Mouse (Mus musculus): Measurements from ENCODE around the gene Trip6. TPM values are rescaled to one million over a fixed set of nuclear protein-coding genes. Genes with fewer than 3 reads are reported as not detected.

Gene Trip6
- total and polyA plus RNA-seq, 3 experiments = 0.58 to 2.1 TPM; not detected in 1

DNA sequence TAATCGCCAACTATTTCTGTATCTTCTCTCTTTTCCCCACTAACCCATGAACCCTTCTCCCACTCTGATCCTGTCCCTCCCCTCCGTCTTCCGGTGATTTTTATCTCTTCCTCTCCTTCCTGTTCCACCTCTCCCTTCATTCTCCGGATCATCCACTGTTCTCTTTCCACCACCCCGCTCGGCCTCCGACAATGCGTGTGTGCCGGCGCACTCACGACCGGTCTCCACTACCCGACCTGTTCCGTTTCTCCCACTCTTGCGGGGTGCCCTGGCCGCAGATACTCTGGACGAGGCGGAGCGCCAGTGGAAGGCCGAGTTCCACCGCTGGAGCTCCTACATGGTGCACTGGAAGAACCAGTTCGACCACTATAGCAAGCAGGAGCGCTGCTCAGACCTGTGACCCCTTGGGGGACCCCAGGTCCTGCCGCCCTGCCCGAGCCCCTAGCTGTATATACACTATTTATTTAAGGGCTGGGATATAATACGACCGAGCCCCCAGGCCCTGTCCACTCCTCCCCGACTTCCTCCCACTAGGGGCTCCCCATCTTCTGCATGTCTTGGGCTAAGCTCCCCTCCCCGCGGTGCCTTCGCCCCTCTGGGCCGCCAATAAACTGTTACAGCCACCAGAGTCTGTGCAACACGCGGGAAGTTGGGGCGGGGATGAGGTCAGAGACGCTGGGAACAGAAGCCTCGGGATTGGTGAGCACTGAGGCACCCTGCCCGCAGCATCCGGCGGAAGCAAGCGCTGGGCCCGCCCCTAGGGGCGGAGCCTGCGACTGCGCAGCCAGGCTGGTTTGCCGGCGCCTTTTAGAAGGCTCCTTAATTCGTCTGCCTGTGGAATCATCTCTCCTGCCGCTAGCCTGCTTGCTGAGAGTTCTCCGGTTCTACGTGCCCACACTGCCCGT is 20.1 kb downstream of the Trip6 start, which contains the start of gene Ufsp1 (continued):
- peak; percentile 97 for TF ChIP-seq CHD1 (IDR thresholded peaks at IDR 0.05; ENCODE audit: low read depth, low read length)

- H3K4me1 ChIP-seq (ENCODE audit: control insufficient read depth in 1 of 2, insufficient read depth in 2 of 2, low read length in 2 of 2) = peaks cover 4 to 27% of the 10 kb centered on the region in 2 experiments
- peak; percentile 79 for DNase-seq (ENCODE audit: low read depth, low spot score)
- TF ChIP-seq NRF1 (IDR thresholded peaks at IDR 0.05; ENCODE audit: insufficient read depth, low read depth, low read length, poor library complexity, severe bottlenecking) (0 out of 2 replicates have a peak, but pooled peaks have one; percentile 26), TCF12 (IDR thresholded peaks at IDR 0.05; ENCODE audit: low read depth, low read length) (peak; percentile 23; the same call in 1 of the 2 replicates), POLR2AphosphoS5 (IDR thresholded peaks at IDR 0.05; ENCODE audit: borderline replicate concordance, low read depth, low read length) (peak; percentile 84; the same call in 1 of the 2 replicates), USF1 (IDR thresholded peaks at IDR 0.05; ENCODE audit: low read depth, low read length) (no peak), MYC (IDR thresholded peaks at IDR 0.05; ENCODE audit: low read depth, low read length) (0 out of 2 replicates have a peak, but pooled peaks have one; percentile 36), NELFE (IDR thresholded peaks at IDR 0.05; ENCODE audit: low read depth, low read length) (peak; percentile 60; the same call in 1 of the 2 replicates), POLR2A (IDR thresholded peaks at IDR 0.05; ENCODE audit: control insufficient read depth in 1 of 2, insufficient read depth in 1 of 2, low read depth in 1 of 2, low read length in 2 of 2, poor library complexity in 1 of 2) (peak in 1 of 2 experiments; percentile 17; a peak in 2 of 4 replicates), GABPA (IDR thresholded peaks at IDR 0.05; ENCODE audit: low read depth, low read length) (no peak), MAX (IDR thresholded peaks at IDR 0.05; ENCODE audit: low read length) (0 out of 2 replicates have a peak, but pooled peaks have one; percentile 3)
- H3K36me3 ChIP-seq (ENCODE audit: control insufficient read depth in 1 of 2, insufficient read depth in 2 of 2, low read length in 2 of 2) = peaks cover 14 to 23% of the 10 kb centered on the region in 2 experiments
- peaks cover 11% of the 10 kb centered on the region for H3K79me2 ChIP-seq (ENCODE audit: control insufficient read depth, insufficient read depth, low read length, poor library complexity)
- no peaks in the 10 kb centered on the region for H3K9me3 ChIP-seq (replicated peaks; ENCODE audit: insufficient read depth, low read length)
- no peaks in the 10 kb centered on the region for H3K27me3 ChIP-seq (ENCODE audit: control insufficient read depth in 1 of 2, insufficient read depth in 2 of 2, low read length in 2 of 2)
- H3K4me3 ChIP-seq (ENCODE audit: control insufficient read depth in 1 of 2, insufficient read depth in 1 of 2, low read depth in 2 of 2, low read length in 2 of 2) = peak overlapping the region; percentile 63 to 80
- peak overlapping the region; percentile 98 for H3K9ac ChIP-seq (ENCODE audit: control insufficient read depth, low read depth, low read length, poor library complexity, severe bottlenecking)
- peak overlapping the region; percentile 99 for H3K27ac ChIP-seq (ENCODE audit: control insufficient read depth, low read depth, low read length)
These were observed 20.9 kb downstream of the Trip6 start for GRCm38 (mm10) chr5:137293282-137293681.

GRCm38 (mm10) chr5:137291381-137291926 is 22.8 kb downstream of the Trip6 start:
- H3K27me3 ChIP-seq (ENCODE audit: control insufficient read depth in 1 of 2, insufficient read depth in 2 of 2, low read length in 2 of 2) = no peaks in the 10 kb centered on the region
- H3K36me3 ChIP-seq (ENCODE audit: control insufficient read depth in 1 of 2, insufficient read depth in 2 of 2, low read length in 2 of 2) = peaks cover 8 to 24% of the 10 kb centered on the region in 2 experiments; a peak in 3 of 4 replicates
- H3K27ac ChIP-seq (ENCODE audit: control insufficient read depth, low read depth, low read length) = no peak overlapping the region
- no peak for TF ChIP-seq ZC3H11A (IDR thresholded peaks at IDR 0.05; ENCODE audit: low read depth, low read length)
- no peak for TF ChIP-seq NRF1 (IDR thresholded peaks at IDR 0.05; ENCODE audit: insufficient read depth, low read depth, low read length, poor library complexity, severe bottlenecking)
- no peak for DNase-seq (ENCODE audit: low read depth, low spot score)
- H3K4me3 ChIP-seq (ENCODE audit: control insufficient read depth in 1 of 2, insufficient read depth in 1 of 2, low read depth in 2 of 2, low read length in 2 of 2) = no peak overlapping the region
- peaks cover 4 to 27% of the 10 kb centered on the region in 2 experiments for H3K4me1 ChIP-seq (ENCODE audit: control insufficient read depth in 1 of 2, insufficient read depth in 2 of 2, low read length in 2 of 2)
- peaks cover 11% of the 10 kb centered on the region; the same call in 1 of the 2 replicates for H3K79me2 ChIP-seq (ENCODE audit: control insufficient read depth, insufficient read depth, low read length, poor library complexity)
- no peaks in the 10 kb centered on the region for H3K9me3 ChIP-seq (replicated peaks; ENCODE audit: insufficient read depth, low read length)
- H3K9ac ChIP-seq (ENCODE audit: control insufficient read depth, low read depth, low read length, poor library complexity, severe bottlenecking) = no peak overlapping the region

Measured in MEL (cell line).